Mouse (Mus musculus): ENCODE data around the gene Man2a2.

- no peak for TF ChIP-seq CTCF (IDR thresholded peaks at IDR 0.05; ENCODE audit: borderline replicate concordance, insufficient read depth, low read length)
- TF ChIP-seq POLR2A (IDR thresholded peaks at IDR 0.05; ENCODE audit: low read depth, low read length): no peak
Observed at GRCm38 (mm10) chr7:80339371-80339770, 31.8 kb downstream of the Man2a2 start.

All from embryonic fibroblast, embryonic 13.5 days (primary cell).